Mouse (Mus musculus): Measurements from ENCODE around the gene Gfra1.

Gene Gfra1

GRCm38 (mm10) chr19:58389466-58389865, 66.2 kb downstream of the Gfra1 start:
- DNase-seq: no peak

- DNase-seq: no peak
Observed at GRCm38 (mm10) chr19:58388851-58389447, 66.8 kb downstream of the Gfra1 start.

GRCm38 (mm10) chr19:58383273-58383672, 72.4 kb downstream of the Gfra1 start:
- DNase-seq: no peak

- DNase-seq: no peak
Observed at GRCm38 (mm10) chr19:58382535-58382934, 73.2 kb downstream of the Gfra1 start.

- no peak for DNase-seq
Observed at GRCm38 (mm10) chr19:58377969-58378368, 77.7 kb downstream of the Gfra1 start.

- DNase-seq: peak; percentile 43 to 52
Observed at GRCm38 (mm10) chr19:58376675-58377102, 79.0 kb downstream of the Gfra1 start.

GRCm38 (mm10) chr19:58374648-58375047, 81.1 kb downstream of the Gfra1 start:
- no peak for DNase-seq

- DNase-seq: no peak
Observed at GRCm38 (mm10) chr19:58374155-58374554, 81.6 kb downstream of the Gfra1 start.

- no peak for DNase-seq
Observed at GRCm38 (mm10) chr19:58368513-58368912, 87.2 kb downstream of the Gfra1 start.

GRCm38 (mm10) chr19:58364688-58365087, 91.0 kb downstream of the Gfra1 start:
- no peak for DNase-seq

GRCm38 (mm10) chr19:58360982-58361381, 94.7 kb downstream of the Gfra1 start:
- no peak for DNase-seq

- no peak for DNase-seq
Observed at GRCm38 (mm10) chr19:58358063-58358462, 97.6 kb downstream of the Gfra1 start.

- no peak for DNase-seq
Observed at GRCm38 (mm10) chr19:58353953-58354352, 101.8 kb downstream of the Gfra1 start.

- no peak for DNase-seq
Observed at GRCm38 (mm10) chr19:58353260-58353870, 102.3 kb downstream of the Gfra1 start.

GRCm38 (mm10) chr19:58349890-58350408, 105.8 kb downstream of the Gfra1 start:
- DNase-seq: no peak

- DNase-seq: no peak
Observed at GRCm38 (mm10) chr19:58345137-58345536, 110.6 kb downstream of the Gfra1 start.

- no peak for DNase-seq
Observed at GRCm38 (mm10) chr19:58341351-58341750, 114.4 kb downstream of the Gfra1 start.

GRCm38 (mm10) chr19:58340221-58340620, 115.5 kb downstream of the Gfra1 start:
- DNase-seq: no peak

- no peak for DNase-seq
Observed at GRCm38 (mm10) chr19:58336802-58337201, 118.9 kb downstream of the Gfra1 start.

GRCm38 (mm10) chr19:58335585-58336530, 119.9 kb downstream of the Gfra1 start:
- DNase-seq: no peak

GRCm38 (mm10) chr19:58329305-58329704, 126.4 kb downstream of the Gfra1 start:
- DNase-seq: no peak

- no peak for DNase-seq
Observed at GRCm38 (mm10) chr19:58328014-58328413, 127.7 kb downstream of the Gfra1 start.

GRCm38 (mm10) chr19:58316474-58316873, 139.2 kb downstream of the Gfra1 start:
- DNase-seq: no peak

All from thymus, postnatal 36 days (tissue).